Mouse (Mus musculus) heart, embryonic 16.5 days (tissue): ENCODE measurements around the gene Epn3. TPM values are rescaled to one million over a fixed set of nuclear protein-coding genes. Genes with fewer than 3 reads are reported as not detected.

ENCODE experiments used
- ATAC-seq: fragments of 200-750 bp; cut with Nextera tagmentation; replicated peaks from 2 replicates; pipeline ENCODE4 v1.8.0; 2017; ENCODE audit warnings: moderate number of reproducible peaks; ENCODE audit not compliant: insufficient read depth, low FRiP score; ENCODE audit errors: extremely low read depth
- H3K27ac ChIP-seq: fragments of 300-500 bp; sonication (generic); 2 replicates; pipeline ENCODE4 v1.5.1; 2014; ENCODE audit warnings: mild to moderate bottlenecking, low read length, control low read depth, moderate library complexity
- H3K27me3 ChIP-seq: fragments of 300-500 bp; sonication (generic); 2 replicates; pipeline ENCODE4 v1.6.1; 2014; ENCODE audit warnings: low read length, mixed read lengths; ENCODE audit not compliant: control insufficient read depth, insufficient read depth
- H3K36me3 ChIP-seq: fragments of 300-500 bp; sonication (generic); 2 replicates; pipeline ENCODE4 v1.6.1; 2014; ENCODE audit not compliant: control insufficient read depth, insufficient read depth
- H3K4me1 ChIP-seq: fragments of 300-500 bp; sonication (generic); 2 replicates; pipeline ENCODE4 v1.6.1; 2014; ENCODE audit warnings: low read length, mixed read lengths; ENCODE audit not compliant: control insufficient read depth, insufficient read depth
- H3K4me2 ChIP-seq: fragments of 300-500 bp; sonication (generic); 2 replicates; pipeline ENCODE4 v1.6.1; 2014; ENCODE audit warnings: low read depth, mild to moderate bottlenecking, control low read depth, low read length
- H3K4me3 ChIP-seq: fragments of 300-500 bp; sonication (generic); 2 replicates; pipeline ENCODE4 v1.5.1; 2014; ENCODE audit warnings: mild to moderate bottlenecking, control low read depth, low read length
- H3K9ac ChIP-seq: fragments of 300-500 bp; sonication (generic); 2 replicates; pipeline ENCODE4 v1.6.1; 2014; ENCODE audit warnings: low read length, control low read depth
- H3K9me3 ChIP-seq: fragments of 300-500 bp; sonication (generic); replicated peaks from 2 replicates; pipeline ENCODE4 v1.6.1; 2016; ENCODE audit warnings: low read length; ENCODE audit not compliant: control insufficient read depth
- WGBS: fragments of 180-500 bp; shearing (Covaris S2); extraction: QIAGEN DNeasy Blood & Tissue Kit; methylation state at CpG from one replicate; pipeline ENCODE4 v1.1.7; 2014; 5-methylcytosine and 5-hydroxymethylcytosine counted together
- polyA plus RNA-seq: library from polyadenylated mRNA; unstranded; fragments of >200 nt; fragmentation: Nextera tagmentation; extraction: Ambion mirVana; gene quantifications from 2 replicates; pipeline ENCODE4 v1.2.1, GENCODE M21; 2015

Epn3 gene
- polyA plus RNA-seq, 1 experiment from 2014 or later = 13.6 TPM

- Histone ChIP-seq H3K4me3 (no peak overlapping the region), H3K27ac (no peak overlapping the region), H3K36me3 (no peaks in the 10 kb centered on the region), H3K4me2 (no peak overlapping the region), H3K9me3 (no peaks in the 10 kb centered on the region), H3K9ac (no peak overlapping the region), H3K4me1 (peaks cover 41% of the 10 kb centered on the region), H3K27me3 (peaks cover 16% of the 10 kb centered on the region)
- no peak for ATAC-seq
- 43% methylated on average over 9 of the region's 9 CpGs for WGBS
Measured at GRCm38 (mm10) chr11:94469136-94470064, 30.4 kb downstream of the Epn3 start.

- Histone ChIP-seq H3K27me3 (peaks cover 14% of the 10 kb centered on the region), H3K4me3 (no peak overlapping the region), H3K27ac (no peak overlapping the region), H3K9ac (no peak overlapping the region), H3K4me2 (no peak overlapping the region), H3K36me3 (no peaks in the 10 kb centered on the region), H3K4me1 (peaks cover 37% of the 10 kb centered on the region), H3K9me3 (no peaks in the 10 kb centered on the region)
- ATAC-seq = no peak
- WGBS = 35% methylated on average over 4 of the region's 4 CpGs
Measured at GRCm38 (mm10) chr11:94468582-94469064, 31.2 kb downstream of the Epn3 start.

- H3K4me2 ChIP-seq = no peak overlapping the region
- WGBS = 84% methylated on average over 17 of the region's 17 CpGs
- H3K9me3 ChIP-seq = no peaks in the 10 kb centered on the region
- H3K4me1 ChIP-seq = peaks cover 22% of the 10 kb centered on the region
- H3K27me3 ChIP-seq = peaks cover 2% of the 10 kb centered on the region
- no peak overlapping the region for H3K4me3 ChIP-seq
- no peak for ATAC-seq
- no peak overlapping the region for H3K27ac ChIP-seq
- no peak overlapping the region for H3K9ac ChIP-seq
- H3K36me3 ChIP-seq = no peaks in the 10 kb centered on the region
Measured at GRCm38 (mm10) chr11:94466333-94466855, 33.4 kb downstream of the Epn3 start.

- H3K9me3 ChIP-seq = no peaks in the 10 kb centered on the region
- no peak overlapping the region for H3K4me2 ChIP-seq
- 70% methylated on average over 2 of the region's 2 CpGs for WGBS
- no peak overlapping the region for H3K4me3 ChIP-seq
- no peak for ATAC-seq
- peaks cover 22% of the 10 kb centered on the region for H3K4me1 ChIP-seq
- no peaks in the 10 kb centered on the region for H3K36me3 ChIP-seq
- no peak overlapping the region for H3K9ac ChIP-seq
- H3K27ac ChIP-seq = no peak overlapping the region
- H3K27me3 ChIP-seq = 0 out of 2 replicates have a peak, but pooled peaks cover 2% of the 10 kb centered on the region
Measured at GRCm38 (mm10) chr11:94464170-94464569, 35.6 kb downstream of the Epn3 start.

- no peak overlapping the region for H3K27ac ChIP-seq
- WGBS = 88% methylated on average over 11 of the region's 11 CpGs
- no peaks in the 10 kb centered on the region for H3K9me3 ChIP-seq
- no peaks in the 10 kb centered on the region for H3K36me3 ChIP-seq
- no peak overlapping the region for H3K9ac ChIP-seq
- ATAC-seq = no peak
- H3K4me2 ChIP-seq = no peak overlapping the region
- no peak overlapping the region for H3K4me3 ChIP-seq
- H3K27me3 ChIP-seq = 0 out of 2 replicates have a peak, but pooled peaks cover 2% of the 10 kb centered on the region
- peaks cover 5% of the 10 kb centered on the region; the same call in 1 of the 2 replicates for H3K4me1 ChIP-seq
Measured at GRCm38 (mm10) chr11:94461856-94462255, 37.9 kb downstream of the Epn3 start.

- Histone ChIP-seq H3K9me3 (no peaks in the 10 kb centered on the region), H3K4me1 (peaks cover 5% of the 10 kb centered on the region; the same call in 1 of the 2 replicates), H3K36me3 (no peaks in the 10 kb centered on the region), H3K4me2 (no peak overlapping the region), H3K4me3 (no peak overlapping the region), H3K9ac (no peak overlapping the region), H3K27me3 (0 out of 2 replicates have a peak, but pooled peaks cover 2% of the 10 kb centered on the region), H3K27ac (no peak overlapping the region)
- no peak for ATAC-seq
- WGBS = 86% methylated on average over 15 of the region's 15 CpGs
Measured at GRCm38 (mm10) chr11:94457001-94457400, 42.8 kb downstream of the Epn3 start.

- Histone ChIP-seq H3K4me3 (no peak overlapping the region), H3K27me3 (0 out of 2 replicates have a peak, but pooled peaks cover 2% of the 10 kb centered on the region), H3K36me3 (no peaks in the 10 kb centered on the region), H3K4me1 (peaks cover 10% of the 10 kb centered on the region), H3K4me2 (no peak overlapping the region), H3K9me3 (no peaks in the 10 kb centered on the region), H3K27ac (no peak overlapping the region), H3K9ac (no peak overlapping the region)
- 61% methylated on average over 3 of the region's 3 CpGs for WGBS
- no peak for ATAC-seq
Measured at GRCm38 (mm10) chr11:94456347-94456746, 43.4 kb downstream of the Epn3 start.

- H3K4me3 ChIP-seq = no peak overlapping the region
- 83% methylated on average over 10 of the region's 10 CpGs for WGBS
- no peaks in the 10 kb centered on the region for H3K9me3 ChIP-seq
- H3K9ac ChIP-seq = no peak overlapping the region
- no peak overlapping the region for H3K27ac ChIP-seq
- H3K4me1 ChIP-seq = peaks cover 17% of the 10 kb centered on the region
- no peak for ATAC-seq
- H3K4me2 ChIP-seq = no peak overlapping the region
- H3K27me3 ChIP-seq = 0 out of 2 replicates have a peak, but pooled peaks cover 2% of the 10 kb centered on the region
- H3K36me3 ChIP-seq = no peaks in the 10 kb centered on the region
Measured at GRCm38 (mm10) chr11:94455161-94455820, 44.5 kb downstream of the Epn3 start.
